In the genomic region with DNA sequence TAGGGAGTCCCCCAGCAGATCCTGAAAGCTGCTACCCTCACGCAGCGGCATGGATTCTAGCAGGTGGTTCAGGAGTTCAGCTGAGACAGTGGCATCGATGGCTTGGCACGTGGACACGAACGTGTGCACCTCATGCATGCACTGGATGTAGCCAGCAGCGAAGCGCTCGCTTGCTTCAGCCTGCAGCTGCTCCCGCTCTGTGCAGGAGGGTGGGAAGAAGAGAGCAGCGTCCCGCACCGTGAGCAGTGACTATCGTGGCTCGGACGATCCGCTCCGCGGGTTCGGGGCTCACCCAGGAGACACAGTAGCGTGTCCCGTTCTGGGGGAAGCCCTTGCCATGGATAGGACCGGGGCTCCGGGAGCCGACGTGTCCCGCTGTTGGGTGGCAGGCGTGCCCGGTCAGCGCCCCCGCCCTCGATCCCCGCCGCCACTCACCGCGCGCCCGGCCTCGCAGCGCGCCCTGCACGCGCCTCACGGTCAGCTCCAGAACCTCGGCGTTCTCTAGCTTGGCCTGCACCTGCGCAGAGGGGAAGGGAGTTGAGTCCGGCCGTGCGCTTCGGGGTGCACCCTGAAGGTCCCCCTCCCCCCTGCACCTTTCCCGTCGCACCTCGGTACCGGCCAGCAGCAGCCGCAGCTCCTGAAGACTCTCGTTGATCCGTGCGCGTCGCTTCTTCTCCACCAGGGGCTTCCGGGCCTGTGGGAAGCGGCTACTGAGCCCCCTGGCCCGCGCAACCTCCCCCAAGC, we compare ENCODE assay signal across 8 mouse cellular contexts. TPM values are rescaled to one million over a fixed set of nuclear protein-coding genes. Genes with fewer than 3 reads are reported as not detected.
DNase-seq lines count a peak whose midpoint lies in the region; ATAC-seq and TF ChIP-seq lines count a peak whose summit lies in the region.

No protein-coding gene starts in this region.

- peak overlapping the region; percentile 86 for H3K4me3 ChIP-seq in lung, adult 2 months (replicated peaks; ENCODE audit: extremely low read depth, low read depth, low read length)
- peak overlapping the region; percentile 80 for H3K4me3 ChIP-seq in hindbrain, embryonic 12.5 days
- peak overlapping the region; percentile 71 for H3K4me3 ChIP-seq in neural tube, embryonic 13.5 days

- peak overlapping the region; percentile 97 for H3K27ac ChIP-seq in hindbrain, embryonic 12.5 days
- H3K27ac ChIP-seq in neural tube, embryonic 13.5 days (replicated peaks): peak overlapping the region; percentile 93

- ATAC-seq in hindbrain, embryonic 12.5 days (ENCODE audit: low FRiP score): peak; percentile 6
- ATAC-seq in neural tube, embryonic 13.5 days (ENCODE audit: low read depth): peak; percentile 49
- no peak for ATAC-seq in erythroid progenitor cell, adult 5-6 weeks (replicated peaks; ENCODE audit: low FRiP score, poor library complexity, severe bottlenecking)

- TF ChIP-seq CTCF in lung, adult 2 months (IDR thresholded peaks at IDR 0.05; ENCODE audit: insufficient read depth, low read length): no peak

- TF ChIP-seq POLR2A in lung, adult 2 months (IDR thresholded peaks at IDR 0.05; ENCODE audit: borderline replicate concordance, extremely low read depth, low read depth, low read length): no peak

- H3K9me3 ChIP-seq in hindbrain, embryonic 12.5 days (replicated peaks): no peaks in the 10 kb centered on the region
- no peaks in the 10 kb centered on the region for H3K9me3 ChIP-seq in neural tube, embryonic 13.5 days

- peak overlapping the region; percentile 92 for H3K4me2 ChIP-seq in hindbrain, embryonic 12.5 days (replicated peaks)
- peak overlapping the region; percentile 93 for H3K4me2 ChIP-seq in neural tube, embryonic 13.5 days

- H3K9ac ChIP-seq in hindbrain, embryonic 12.5 days: peak overlapping the region; percentile 92
- peak overlapping the region; percentile 90 for H3K9ac ChIP-seq in neural tube, embryonic 13.5 days

- H3K4me1 ChIP-seq in lung, adult 2 months (ENCODE audit: control insufficient read depth, insufficient read depth, low read length): peaks cover 4% of the 10 kb centered on the region
- H3K4me1 ChIP-seq in hindbrain, embryonic 12.5 days: peaks cover 38% of the 10 kb centered on the region
- peaks cover 57% of the 10 kb centered on the region for H3K4me1 ChIP-seq in neural tube, embryonic 13.5 days (replicated peaks)

- no peaks in the 10 kb centered on the region for H3K27me3 ChIP-seq in hindbrain, embryonic 12.5 days
- no peaks in the 10 kb centered on the region for H3K27me3 ChIP-seq in neural tube, embryonic 13.5 days

- DNase-seq in lung, adult 2 months: peak; percentile 36
- DNase-seq in lung, postnatal 36 days: no peak
- DNase-seq in ZHBTc4 (ENCODE audit: low read depth, low spot score) (peak; percentile 29), liver (peak; percentile 35)
- DNase-seq in embryo, embryonic 9.5 days (ENCODE audit: extremely low spot score): peak; percentile 32

- WGBS in lung, adult 2 months: 7% methylated on average over 62 of the region's 65 CpGs
- 3% methylated on average over 62 of the region's 65 CpGs for WGBS in hindbrain, embryonic 12.5 days
- WGBS in neural tube, embryonic 13.5 days: 2% methylated on average over 65 of the region's 65 CpGs

- H3K36me3 ChIP-seq in hindbrain, embryonic 12.5 days: no peaks in the 10 kb centered on the region
- H3K36me3 ChIP-seq in neural tube, embryonic 13.5 days: 0 out of 2 replicates have a peak, but pooled peaks cover 8% of the 10 kb centered on the region

RNA-seq across cellular contexts. Expression of a gene that starts 1.4 kb away (rescaled TPM):
- 40.5 and 54.4 TPM in 2 replicates for polyA plus RNA-seq in lung, adult 2 months (2012; rRNA removed)
- 274 and 304 TPM in 2 replicates for polyA plus RNA-seq in hindbrain, embryonic 12.5 days (2016; fragmentation: Nextera tagmentation; extraction: Ambion mirVana)
- polyA plus RNA-seq in neural tube, embryonic 13.5 days (2015; fragmentation: Nextera tagmentation; extraction: Ambion mirVana): 146 and 163 TPM in 2 replicates
- total RNA-seq in erythroid progenitor cell, adult 5-6 weeks (2015; ENCODE audit: low replicate concordance): 1.7 and 11.2 TPM in 2 replicates
- total RNA-seq in erythroid progenitor cell, adult 5-6 weeks (2017; ENCODE audit: low replicate concordance): 3.5 and 4.6 TPM in 2 replicates

RNA-seq across cellular contexts. Expression of a gene that starts 13.8 kb away (rescaled TPM):
- 51.6 and 57.4 TPM in 2 replicates for polyA plus RNA-seq in lung, adult 2 months (2012; rRNA removed)
- polyA plus RNA-seq in hindbrain, embryonic 12.5 days (2016; fragmentation: Nextera tagmentation; extraction: Ambion mirVana): 147 and 148 TPM in 2 replicates
- 138 and 141 TPM in 2 replicates for polyA plus RNA-seq in neural tube, embryonic 13.5 days (2015; fragmentation: Nextera tagmentation; extraction: Ambion mirVana)
- total RNA-seq in erythroid progenitor cell, adult 5-6 weeks (2015; ENCODE audit: low replicate concordance): 82.2 and 110 TPM in 2 replicates
- 101 and 110 TPM in 2 replicates for total RNA-seq in erythroid progenitor cell, adult 5-6 weeks (2017; ENCODE audit: low replicate concordance)

RNA-seq across cellular contexts. Expression of a gene that starts 46.2 kb away (rescaled TPM):
- polyA plus RNA-seq in lung, adult 2 months (2012; rRNA removed): 0.27 and 0.40 TPM in 2 replicates
- 0.49 and 0.90 TPM in 2 replicates for polyA plus RNA-seq in hindbrain, embryonic 12.5 days (2016; fragmentation: Nextera tagmentation; extraction: Ambion mirVana)
- 0.26 and 0.47 TPM in 2 replicates for polyA plus RNA-seq in neural tube, embryonic 13.5 days (2015; fragmentation: Nextera tagmentation; extraction: Ambion mirVana)
- 5.4 and 16.9 TPM in 2 replicates for total RNA-seq in erythroid progenitor cell, adult 5-6 weeks (2015; ENCODE audit: low replicate concordance)
- 2.8 and 3.1 TPM in 2 replicates for total RNA-seq in erythroid progenitor cell, adult 5-6 weeks (2017; ENCODE audit: low replicate concordance)

RNA-seq across cellular contexts. Expression of a gene that starts 46.7 kb away (rescaled TPM):
- 6.9 and 21.0 TPM in 2 replicates for polyA plus RNA-seq in lung, adult 2 months (2012; rRNA removed)
- 3.6 and 3.8 TPM in 2 replicates for polyA plus RNA-seq in hindbrain, embryonic 12.5 days (2016; fragmentation: Nextera tagmentation; extraction: Ambion mirVana)
- polyA plus RNA-seq in neural tube, embryonic 13.5 days (2015; fragmentation: Nextera tagmentation; extraction: Ambion mirVana): 3.3 and 4.1 TPM in 2 replicates
- total RNA-seq in erythroid progenitor cell, adult 5-6 weeks (2015; ENCODE audit: low replicate concordance): 0.72 and 1.3 TPM in 2 replicates
- 0.45 and 0.90 TPM in 2 replicates for total RNA-seq in erythroid progenitor cell, adult 5-6 weeks (2017; ENCODE audit: low replicate concordance)
